Mouse (Mus musculus) CH12.LX (cell line): ENCODE results near the gene Gria3. TPM values are rescaled to one million over a fixed set of nuclear protein-coding genes. Genes with fewer than 3 reads are reported as not detected.
A peak's percentile ranks its signal among the peaks of the same experiment; 100 is the strongest.

Experiments used
- DNase-seq: peaks from one replicate; pipeline ENCODE4 v3.0.0-alpha.2; 2013; ENCODE audit errors: extremely low read depth
- H3K27ac ChIP-seq: 2 replicates; pipeline ENCODE4 v1.5.1; 2012; ENCODE audit warnings: low read depth, mild to moderate bottlenecking, control low read depth, moderate library complexity; ENCODE audit not compliant: insufficient read depth
- H3K27me3 ChIP-seq: replicated peaks from 2 replicates; pipeline ENCODE3; 2012; ENCODE audit warnings: inconsistent platforms
- H3K36me3 ChIP-seq, 2 experiments: replicated peaks in 1 of 2; 2 replicates each; pipeline versions ENCODE3 to v1.6.1; 2012; ENCODE audit warnings: inconsistent platforms in 1 of 2, low read length in 1 of 2, mild to moderate bottlenecking in 1 of 2, mixed read lengths in 1 of 2, moderate library complexity in 1 of 2; ENCODE audit not compliant: control insufficient read depth in 1 of 2, insufficient read depth in 1 of 2
- H3K4me1 ChIP-seq, 2 experiments: 2 replicates each; pipeline ENCODE4 v1.6.1; 2012; ENCODE audit warnings: inconsistent platforms in 1 of 2, moderate library complexity in 1 of 2; ENCODE audit not compliant: insufficient read depth in 2 of 2, control insufficient read depth in 1 of 2
- H3K4me2 ChIP-seq: 2 replicates; pipeline ENCODE4 v1.6.1; 2012; ENCODE audit warnings: low read depth, mild to moderate bottlenecking, control low read depth; ENCODE audit not compliant: poor library complexity, insufficient read depth, severe bottlenecking
- H3K4me3 ChIP-seq, 3 experiments: fragments of 150-350 bp in 1 of 3; sonication (generic) in 1 of 3; replicated peaks in 1 of 3; 2 replicates each; pipeline versions ENCODE3 to v1.5.1; 2011 to 2012; ENCODE audit warnings: low read depth in 2 of 3, low read length in 2 of 3, mild to moderate bottlenecking in 2 of 3, moderate library complexity in 2 of 3, control low read depth in 1 of 3, improper control_type of control experiment in 1 of 3, inconsistent platforms in 1 of 3, mixed read lengths in 1 of 3; ENCODE audit not compliant: poor library complexity in 1 of 3
- H3K79me2 ChIP-seq: replicated peaks from 2 replicates; pipeline ENCODE4 v1.6.1; 2012; ENCODE audit warnings: mild to moderate bottlenecking, moderate library complexity; ENCODE audit not compliant: control insufficient read depth, poor library complexity, insufficient read depth, severe bottlenecking; ENCODE audit errors: extremely low read depth
- H3K9ac ChIP-seq: 2 replicates; pipeline ENCODE4 v1.6.1; 2012; ENCODE audit warnings: low read depth, mild to moderate bottlenecking, control low read depth, moderate library complexity; ENCODE audit not compliant: insufficient read depth
- H3K9me3 ChIP-seq: replicated peaks from 2 replicates; pipeline ENCODE3; 2012; ENCODE audit warnings: low read length, inconsistent platforms, mixed read lengths
- BHLHE40 ChIP-seq: IDR thresholded peaks from 2 replicates; pipeline ENCODE4 v1.6.1; 2011; ENCODE audit warnings: mild to moderate bottlenecking, low read depth, low read length, improper control_type of control experiment
- CHD2 ChIP-seq: IDR thresholded peaks from 2 replicates; pipeline ENCODE4 v1.6.1; 2011; ENCODE audit warnings: low read length, improper control_type of control experiment
- CTCF ChIP-seq, 2 experiments: IDR thresholded peaks in 1 of 2; conservative IDR thresholded peaks in 1 of 2; 2 replicates each; pipeline ENCODE4 v1.5.1; 2011 to 2012; ENCODE audit warnings: low read depth in 2 of 2, low read length in 2 of 2, improper control_type of control experiment in 1 of 2, inconsistent platforms in 1 of 2, mild to moderate bottlenecking in 1 of 2, moderate library complexity in 1 of 2
- ELF1 ChIP-seq: IDR thresholded peaks from 2 replicates; pipeline ENCODE4 v1.6.1; 2014; ENCODE audit warnings: low read depth, mild to moderate bottlenecking, inconsistent platforms, low read length, improper control_type of control experiment
- HCFC1 ChIP-seq: IDR thresholded peaks from 2 replicates; pipeline ENCODE4 v1.6.1; 2012; ENCODE audit warnings: low read depth, mild to moderate bottlenecking, inconsistent platforms, low read length, improper control_type of control experiment
- JUN ChIP-seq: IDR thresholded peaks from 2 replicates; pipeline ENCODE4 v1.6.1; 2011; ENCODE audit warnings: low read depth, mild to moderate bottlenecking, low read length, improper control_type of control experiment, moderate library complexity; ENCODE audit not compliant: insufficient read depth
- JUND ChIP-seq: conservative IDR thresholded peaks from 2 replicates; pipeline ENCODE4 v1.6.1; 2011; ENCODE audit warnings: low read depth, low read length, improper control_type of control experiment
- KAT2A ChIP-seq: IDR thresholded peaks from 2 replicates; pipeline ENCODE4 v1.6.1; 2012; ENCODE audit warnings: low read length, improper control_type of control experiment, inconsistent platforms; ENCODE audit not compliant: insufficient replicate concordance
- MAX ChIP-seq: IDR thresholded peaks from 2 replicates; pipeline ENCODE4 v1.6.1; 2011; ENCODE audit warnings: low read length, improper control_type of control experiment
- MAZ ChIP-seq: IDR thresholded peaks from 2 replicates; pipeline ENCODE4 v1.6.1; 2012; ENCODE audit warnings: low read depth, mild to moderate bottlenecking, inconsistent platforms, low read length, improper control_type of control experiment, moderate library complexity
- MXI1 ChIP-seq: IDR thresholded peaks from 2 replicates; pipeline ENCODE4 v1.6.1; 2011; ENCODE audit warnings: mild to moderate bottlenecking, low read depth, low read length, improper control_type of control experiment
- MYC ChIP-seq: IDR thresholded peaks from 2 replicates; pipeline ENCODE4 v1.6.1; 2011; ENCODE audit warnings: low read depth, mild to moderate bottlenecking, improper control_type of control experiment, low read length
- NELFE ChIP-seq: IDR thresholded peaks from 2 replicates; pipeline ENCODE4 v1.6.1; 2011; ENCODE audit warnings: low read depth, low read length, improper control_type of control experiment
- POLR2A ChIP-seq: IDR thresholded peaks from 2 replicates; pipeline ENCODE4 v1.6.1; 2011; ENCODE audit warnings: low read depth, mild to moderate bottlenecking, improper control_type of control experiment, low read length
- RAD21 ChIP-seq: IDR thresholded peaks from 2 replicates; pipeline ENCODE4 v1.6.1; 2011; ENCODE audit warnings: low read depth, mild to moderate bottlenecking, low read length, improper control_type of control experiment, moderate library complexity
- SIN3A ChIP-seq: IDR thresholded peaks from 2 replicates; pipeline ENCODE4 v1.6.1; 2012; ENCODE audit warnings: low read length, improper control_type of control experiment, inconsistent platforms
- SMC3 ChIP-seq: IDR thresholded peaks from 2 replicates; pipeline ENCODE4 v1.6.1; 2011; ENCODE audit warnings: low read depth, low read length, improper control_type of control experiment
- TCF12 ChIP-seq: IDR thresholded peaks from 2 replicates; pipeline ENCODE4 v1.6.1; 2014; ENCODE audit warnings: low read depth, mild to moderate bottlenecking, inconsistent platforms, low read length, improper control_type of control experiment
- ZC3H11A ChIP-seq: IDR thresholded peaks from 2 replicates; pipeline ENCODE4 v1.6.1; 2012; ENCODE audit warnings: low read depth, mild to moderate bottlenecking, inconsistent platforms, low read length, improper control_type of control experiment
- ZKSCAN1 ChIP-seq: IDR thresholded peaks from 2 replicates; pipeline ENCODE4 v1.6.1; 2012; ENCODE audit warnings: low read depth, inconsistent platforms, low read length, improper control_type of control experiment, borderline replicate concordance
- dilution Hi-C: fragments of 300-500 bp; cut with MboI; formaldehyde crosslinking; loops from 2 replicates; pipeline ENCODE4 v1.14.3; 2020; ENCODE audit warnings: low sequenced_read_pairs; ENCODE audit not compliant: extremely low pct_unique_long_range_greater_than_20kb, extremely low pct_ligation_motif_present
- in situ Hi-C: fragments of 300-500 bp; cut with MboI; formaldehyde crosslinking; loops from 3 replicates; pipeline ENCODE4 v1.14.3; 2019; ENCODE audit warnings: low sequenced_read_pairs, low pct_ligation_motif_present, low pct_unique_long_range_greater_than_20kb, mixed read lengths
- polyA plus RNA-seq: library from polyadenylated mRNA; unstranded; fragments of >175 nt; gene quantifications from 2 replicates; pipeline ENCODE4 v1.2.1, GENCODE M21; 2012; ENCODE audit warnings: low read depth; ENCODE audit not compliant: insufficient read length
- total RNA-seq, 2 experiments: library from RNA; depleted of rRNA; stranded (reverse); fragments of 300-350 nt in 1 of 2; fragments of >200 nt in 1 of 2; gene quantifications; 2 replicates each; pipeline ENCODE4 v1.2.3; 2012 to 2014

Gene Gria3
- total and polyA plus RNA-seq, 3 experiments: 0.05 to 0.07 TPM; not detected in 1

GRCm38 (mm10) chrX:41614920-41615319 is 214.3 kb downstream of the Gria3 start:
- peak; percentile 39 for DNase-seq
- Histone ChIP-seq H3K9ac (no peak overlapping the region), H3K27ac (no peak overlapping the region), H3K36me3 (no peaks in the 10 kb centered on the region), H3K4me1 (no peaks in the 10 kb centered on the region), H3K4me3 (no peak overlapping the region), H3K79me2 (no peaks in the 10 kb centered on the region), H3K27me3 (no peaks in the 10 kb centered on the region), H3K9me3 (no peaks in the 10 kb centered on the region), H3K4me2 (no peak overlapping the region)
- dilution Hi-C loops: no loop called here
- in situ Hi-C loops: no loop called here
- peak; percentile 77 for TF ChIP-seq SMC3
- TF ChIP-seq CTCF (conservative IDR thresholded peaks at IDR 0.05 in 1 of 2, IDR thresholded peaks at IDR 0.05 in 1 of 2; ENCODE audit: low read depth in 2 of 2, low read length in 2 of 2): peak; percentile 12 to 84; a peak in 2 of 4 replicates
- TF ChIP-seq ZC3H11A: peak; percentile 12; the same call in 1 of the 2 replicates
- no peak for TF ChIP-seq MYC
- TF ChIP-seq RAD21: peak; percentile 74

GRCm38 (mm10) chrX:41616928-41617327 is 216.3 kb downstream of the Gria3 start:
- in situ Hi-C loops: no loop called here
- H3K27me3 ChIP-seq: no peaks in the 10 kb centered on the region
- DNase-seq: no peak
- H3K36me3 ChIP-seq: no peaks in the 10 kb centered on the region
- no peak overlapping the region for H3K4me3 ChIP-seq
- TF ChIP-seq KAT2A (no peak), SMC3 (no peak), SIN3A (no peak), CTCF (conservative IDR thresholded peaks at IDR 0.05 in 1 of 2, IDR thresholded peaks at IDR 0.05 in 1 of 2; ENCODE audit: low read depth in 2 of 2, low read length in 2 of 2) (no peak), TCF12 (no peak), JUN (no peak), ELF1 (no peak), MXI1 (no peak), MAZ (no peak)
- H3K9me3 ChIP-seq: no peaks in the 10 kb centered on the region
- H3K4me2 ChIP-seq: no peak overlapping the region
- H3K79me2 ChIP-seq: no peaks in the 10 kb centered on the region
- no peak overlapping the region for H3K9ac ChIP-seq
- H3K27ac ChIP-seq: no peak overlapping the region
- no peaks in the 10 kb centered on the region for H3K4me1 ChIP-seq
- dilution Hi-C loops: no loop called here

GRCm38 (mm10) chrX:41618396-41618795 is 217.7 kb downstream of the Gria3 start:
- H3K4me3 ChIP-seq: no peak overlapping the region
- in situ Hi-C loops (no loop called here), dilution Hi-C loops (no loop called here)
- H3K27ac ChIP-seq: no peak overlapping the region
- H3K9me3 ChIP-seq: no peaks in the 10 kb centered on the region
- no peaks in the 10 kb centered on the region for H3K4me1 ChIP-seq
- H3K9ac ChIP-seq: no peak overlapping the region
- no peak for TF ChIP-seq JUND
- no peak for TF ChIP-seq POLR2A
- no peak for TF ChIP-seq ZKSCAN1
- TF ChIP-seq BHLHE40: no peak
- no peak for TF ChIP-seq SIN3A
- no peak for TF ChIP-seq RAD21
- TF ChIP-seq HCFC1: no peak
- no peak for TF ChIP-seq MAX
- no peak for TF ChIP-seq CHD2
- TF ChIP-seq NELFE: no peak
- TF ChIP-seq, all 38 proteins: peak for 0
- Histone ChIP-seq H3K36me3 (no peaks in the 10 kb centered on the region), H3K4me2 (no peak overlapping the region), H3K27me3 (no peaks in the 10 kb centered on the region), H3K79me2 (no peaks in the 10 kb centered on the region)
- DNase-seq: no peak
